Mouse (Mus musculus) midbrain, embryonic 10.5 days (tissue): ENCODE results near the gene Psmd12. TPM values are rescaled to one million over a fixed set of nuclear protein-coding genes. Genes with fewer than 3 reads are reported as not detected.

ENCODE experiments used
- DNase-seq: peaks from one replicate; pipeline ENCODE4 v3.0.0-alpha.2; 2017; ENCODE audit warnings: low spot score
- H3K27ac ChIP-seq: fragments of 300-500 bp; sonication (generic); replicated peaks from 2 replicates; pipeline ENCODE4 v1.5.1; 2016; ENCODE audit warnings: mild to moderate bottlenecking
- H3K27me3 ChIP-seq: fragments of 300-500 bp; sonication (generic); 2 replicates; pipeline ENCODE4 v1.6.1; 2016; ENCODE audit warnings: low read depth, mild to moderate bottlenecking; ENCODE audit not compliant: poor library complexity, severe bottlenecking
- H3K36me3 ChIP-seq: fragments of 300-500 bp; sonication (generic); 2 replicates; pipeline ENCODE4 v1.6.1; 2016; ENCODE audit warnings: mild to moderate bottlenecking, moderate library complexity
- H3K4me1 ChIP-seq: fragments of 300-500 bp; sonication (generic); 2 replicates; pipeline ENCODE4 v1.6.1; 2016
- H3K4me3 ChIP-seq: fragments of 300-500 bp; sonication (generic); 2 replicates; pipeline ENCODE4 v1.5.1; 2016; ENCODE audit warnings: mild to moderate bottlenecking, moderate library complexity
- H3K9me3 ChIP-seq: fragments of 300-500 bp; sonication (generic); replicated peaks from 2 replicates; pipeline ENCODE4 v1.6.1; 2016; ENCODE audit warnings: mild to moderate bottlenecking
- WGBS: fragments of 180-500 bp; shearing (Covaris S2); methylation state at CpG from one replicate; pipeline ENCODE4 v1.1.7; 2016; 5-methylcytosine and 5-hydroxymethylcytosine counted together
- polyA plus RNA-seq: library from polyadenylated mRNA; unstranded; fragments of >200 nt; fragmentation: Nextera tagmentation; extraction: Ambion mirVana; gene quantifications from 2 replicates; pipeline ENCODE4 v1.2.1, GENCODE M21; 2016

Psmd12 gene
- polyA plus RNA-seq, 1 experiment from 2014 or later: 237 TPM

DNA sequence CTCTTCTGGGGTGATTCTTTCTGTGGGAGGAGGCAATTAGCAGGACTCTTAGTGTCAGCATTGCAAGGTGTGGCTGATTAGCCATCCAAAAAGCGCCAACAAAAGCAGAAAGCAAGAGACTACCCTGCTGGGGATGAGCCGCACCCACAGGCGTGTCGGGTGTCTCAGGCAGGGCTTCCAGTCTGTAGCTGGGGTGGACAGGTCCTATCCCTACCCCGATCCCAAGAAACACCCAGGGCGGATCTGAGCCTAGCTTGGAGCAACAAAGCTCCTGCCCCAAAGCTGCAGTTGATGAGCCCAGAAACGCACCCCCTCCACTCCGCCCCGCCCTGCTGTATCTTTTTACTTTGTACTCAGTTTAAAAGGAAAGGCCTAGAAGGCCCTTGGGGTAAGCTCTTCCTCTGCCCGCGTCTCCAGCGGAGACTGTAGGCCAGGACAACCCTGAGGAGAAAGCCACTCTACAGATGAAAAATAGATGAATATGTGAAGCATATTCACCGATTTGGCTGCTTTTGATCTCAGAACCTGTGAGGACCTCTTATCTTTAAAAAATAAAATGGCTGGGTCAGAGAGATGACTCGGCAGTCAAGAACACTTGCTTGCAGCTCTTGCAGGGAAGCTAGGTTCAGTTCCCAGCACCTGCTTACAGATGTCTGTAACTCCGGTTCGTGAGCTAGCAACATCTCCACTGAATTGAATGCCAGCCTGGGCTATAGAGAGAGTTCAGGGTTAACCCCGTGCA is 29.9 kb upstream of the Psmd12 start:
- WGBS: 79% methylated on average over 17 of the region's 17 CpGs
- H3K27ac ChIP-seq: peak overlapping the region; percentile 38; the same call in 1 of the 2 replicates

DNA sequence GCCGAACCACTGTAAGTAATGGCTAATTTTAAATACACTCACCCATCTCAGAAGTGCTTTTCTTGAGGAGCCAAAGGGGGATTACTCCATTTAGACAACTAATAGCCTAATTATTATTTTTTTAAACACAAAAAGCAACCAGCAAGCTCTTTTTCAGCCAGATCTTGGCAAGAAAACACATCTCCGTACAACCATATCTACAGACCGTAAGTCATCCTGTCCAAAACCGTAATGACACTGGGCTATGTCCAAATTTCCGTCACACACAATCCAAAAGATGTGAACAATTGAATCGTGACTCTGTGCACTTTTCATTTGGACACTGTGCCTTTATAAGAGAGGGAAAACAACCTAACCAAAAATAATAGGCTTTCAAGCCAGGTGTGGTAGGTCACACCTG is 29.2 kb upstream of the Psmd12 start:
- Histone ChIP-seq H3K9me3 (peaks cover 6% of the 10 kb centered on the region; the same call in 1 of the 2 replicates), H3K4me3 (no peak overlapping the region), H3K27me3 (no peaks in the 10 kb centered on the region), H3K27ac (no peak overlapping the region), H3K4me1 (peaks cover 11% of the 10 kb centered on the region), H3K36me3 (peaks cover 33% of the 10 kb centered on the region)
- 94% methylated on average over 6 of the region's 6 CpGs for WGBS
- no peak for DNase-seq

More for the DNA sequence above, 29.9 kb upstream of the Psmd12 start:
- Histone ChIP-seq H3K4me1 (peaks cover 7% of the 10 kb centered on the region), H3K27me3 (no peaks in the 10 kb centered on the region), H3K9me3 (peaks cover 6% of the 10 kb centered on the region; the same call in 1 of the 2 replicates), H3K4me3 (no peak overlapping the region), H3K36me3 (peaks cover 28% of the 10 kb centered on the region)
- DNase-seq: no peak

DNA sequence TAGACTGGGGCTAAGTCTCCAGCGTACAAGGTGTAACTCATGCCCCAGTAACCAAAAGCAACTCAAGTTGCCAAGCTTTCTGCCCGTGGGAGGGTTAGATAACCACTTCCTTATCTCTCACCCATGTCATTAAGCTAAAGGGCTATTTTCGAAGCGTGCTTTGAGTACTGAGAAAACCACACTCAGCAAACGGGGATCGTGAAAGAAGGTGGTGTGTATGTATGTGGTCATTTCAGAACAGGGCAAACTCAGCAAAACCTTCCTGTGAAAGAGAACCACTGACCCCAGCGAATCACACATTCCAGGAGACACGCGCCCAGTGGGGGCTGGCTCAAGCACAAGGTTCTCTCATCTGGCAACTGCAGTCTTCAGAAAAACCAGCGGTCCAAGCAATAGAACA is 28.2 kb upstream of the Psmd12 start:
- 95% methylated on average over 10 of the region's 10 CpGs for WGBS
- H3K4me3 ChIP-seq: no peak overlapping the region
- H3K4me1 ChIP-seq: peaks cover 13% of the 10 kb centered on the region
- peaks cover 34% of the 10 kb centered on the region for H3K36me3 ChIP-seq
- H3K27me3 ChIP-seq: no peaks in the 10 kb centered on the region
- H3K27ac ChIP-seq: no peak overlapping the region
- peaks cover 6% of the 10 kb centered on the region; the same call in 1 of the 2 replicates for H3K9me3 ChIP-seq
- no peak for DNase-seq

DNA sequence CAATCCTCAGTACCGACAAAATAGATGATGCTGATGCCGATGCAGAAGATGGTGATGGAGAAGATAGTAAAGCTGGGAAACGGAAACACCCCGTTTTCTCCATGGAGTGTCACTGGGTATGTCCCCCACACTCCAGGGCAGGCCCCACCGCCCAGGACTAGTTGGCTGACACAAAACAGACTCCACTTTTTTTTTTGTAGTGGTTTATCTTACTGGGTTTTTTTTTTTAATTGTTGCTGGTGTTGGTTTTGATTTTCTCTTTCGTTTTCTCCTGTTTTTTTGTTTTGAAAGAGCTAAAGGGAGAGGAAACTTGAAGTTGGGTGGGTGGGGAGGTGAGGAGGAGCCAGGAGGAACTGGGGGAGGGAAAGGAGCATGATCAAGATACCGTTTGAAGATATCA is 27.2 kb upstream of the Psmd12 start:
- peaks cover 37% of the 10 kb centered on the region for H3K36me3 ChIP-seq
- no peak overlapping the region for H3K4me3 ChIP-seq
- DNase-seq: no peak
- H3K9me3 ChIP-seq: peaks cover 6% of the 10 kb centered on the region; the same call in 1 of the 2 replicates
- no peak overlapping the region for H3K27ac ChIP-seq
- H3K4me1 ChIP-seq: peaks cover 13% of the 10 kb centered on the region
- WGBS: 95% methylated on average over 7 of the region's 7 CpGs
- H3K27me3 ChIP-seq: no peaks in the 10 kb centered on the region

DNA sequence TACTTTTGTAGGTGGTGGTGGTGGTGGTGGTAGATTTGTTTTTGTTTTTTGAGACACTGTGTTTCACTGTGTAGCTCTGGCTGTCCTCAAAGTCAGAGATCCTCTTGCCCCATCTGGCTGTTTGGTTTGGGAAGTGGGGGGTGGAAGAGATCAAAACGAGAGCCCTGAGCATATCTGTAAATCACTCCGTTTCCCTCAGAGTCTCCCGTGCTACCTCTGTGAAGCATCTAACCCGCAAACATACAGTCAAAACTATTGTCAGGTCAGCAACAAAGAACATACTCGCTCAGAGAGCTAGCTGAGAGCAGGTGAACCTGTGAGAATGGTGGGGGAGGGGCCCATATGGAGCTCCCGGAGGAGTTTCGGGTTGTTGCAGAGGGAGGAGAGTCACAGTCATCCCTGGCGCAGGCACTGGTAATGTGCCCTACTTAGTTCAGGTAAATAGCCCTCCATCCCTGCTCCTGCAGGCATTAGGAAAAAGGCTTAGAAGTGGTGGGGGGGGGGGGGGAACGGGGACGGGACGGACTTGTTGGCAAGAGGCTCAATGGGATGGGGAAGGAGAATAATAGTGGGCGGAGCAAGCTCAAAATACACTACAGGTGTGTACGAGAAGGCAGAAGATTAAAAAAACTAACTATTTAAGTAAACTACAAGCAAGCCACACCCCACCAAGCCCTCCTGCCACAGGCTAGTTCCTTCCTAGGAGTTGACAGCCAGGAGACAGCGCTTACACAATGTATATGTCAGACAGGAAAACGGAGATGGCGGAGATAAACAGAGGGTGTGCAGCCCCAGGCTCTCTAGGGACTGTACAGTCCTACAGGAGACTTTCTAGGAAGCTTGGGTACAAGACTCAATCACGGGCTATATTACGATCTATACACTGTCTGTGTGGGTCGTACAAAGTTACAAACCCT is 24.5 kb upstream of the Psmd12 start:
- 64% methylated on average over 19 of the region's 19 CpGs for WGBS
- no peak overlapping the region for H3K27ac ChIP-seq
- no peaks in the 10 kb centered on the region for H3K27me3 ChIP-seq
- peaks cover 6% of the 10 kb centered on the region; the same call in 1 of the 2 replicates for H3K9me3 ChIP-seq
- no peak for DNase-seq
- no peak overlapping the region for H3K4me3 ChIP-seq
- H3K36me3 ChIP-seq: peaks cover 40% of the 10 kb centered on the region
- H3K4me1 ChIP-seq: peaks cover 6% of the 10 kb centered on the region; the same call in 1 of the 2 replicates

DNA sequence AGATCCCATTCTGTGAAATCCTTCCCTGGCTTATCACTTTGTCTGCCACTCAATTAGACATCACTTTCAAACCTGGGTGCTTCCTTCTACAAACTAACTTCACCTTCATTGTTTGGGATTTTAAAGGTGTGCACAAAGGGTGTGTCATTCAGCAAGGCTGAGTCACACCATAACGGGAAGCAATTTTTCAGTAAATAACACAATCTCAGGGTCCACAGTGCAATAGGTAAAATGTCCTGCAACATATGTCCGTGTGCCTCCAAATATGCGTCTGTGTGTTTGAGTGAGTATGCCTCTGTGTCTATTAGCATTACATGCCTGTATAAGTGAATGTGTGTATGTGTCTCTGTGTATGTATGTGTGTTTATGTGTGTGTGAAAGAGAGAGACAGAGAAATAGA is 22.0 kb upstream of the Psmd12 start:
- H3K9me3 ChIP-seq: peaks cover 6% of the 10 kb centered on the region
- peaks cover 6% of the 10 kb centered on the region; the same call in 1 of the 2 replicates for H3K4me1 ChIP-seq
- no peak overlapping the region for H3K27ac ChIP-seq
- H3K4me3 ChIP-seq: no peak overlapping the region
- 95% methylated on average over 3 of the region's 3 CpGs for WGBS
- no peaks in the 10 kb centered on the region for H3K27me3 ChIP-seq
- no peak for DNase-seq
- peaks cover 43% of the 10 kb centered on the region for H3K36me3 ChIP-seq

DNA sequence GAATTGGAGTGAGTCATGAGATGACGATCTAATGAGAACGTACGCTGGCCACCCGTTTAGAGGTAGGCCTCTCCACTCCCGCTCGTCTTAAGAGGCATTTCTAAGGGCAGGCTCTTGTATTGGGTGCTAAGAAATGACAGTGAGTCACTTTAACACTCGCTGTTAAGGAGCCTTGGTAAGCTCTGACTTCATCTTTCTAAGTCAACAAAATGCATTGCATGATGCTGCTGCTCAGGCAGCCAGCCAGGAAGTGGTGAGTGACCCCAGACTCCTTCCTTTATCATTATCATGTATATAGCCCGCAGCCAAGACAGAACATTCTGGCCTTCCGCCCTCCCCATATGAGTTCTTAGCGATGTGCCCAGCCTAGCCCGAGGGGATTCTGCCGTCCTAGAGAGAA is 21.0 kb upstream of the Psmd12 start:
- H3K27me3 ChIP-seq: no peaks in the 10 kb centered on the region
- H3K27ac ChIP-seq: no peak overlapping the region
- H3K9me3 ChIP-seq: peaks cover 7% of the 10 kb centered on the region
- H3K4me1 ChIP-seq: peaks cover 6% of the 10 kb centered on the region; the same call in 1 of the 2 replicates
- no peak for DNase-seq
- no peak overlapping the region for H3K4me3 ChIP-seq
- peaks cover 43% of the 10 kb centered on the region for H3K36me3 ChIP-seq
- 92% methylated on average over 12 of the region's 12 CpGs for WGBS

DNA sequence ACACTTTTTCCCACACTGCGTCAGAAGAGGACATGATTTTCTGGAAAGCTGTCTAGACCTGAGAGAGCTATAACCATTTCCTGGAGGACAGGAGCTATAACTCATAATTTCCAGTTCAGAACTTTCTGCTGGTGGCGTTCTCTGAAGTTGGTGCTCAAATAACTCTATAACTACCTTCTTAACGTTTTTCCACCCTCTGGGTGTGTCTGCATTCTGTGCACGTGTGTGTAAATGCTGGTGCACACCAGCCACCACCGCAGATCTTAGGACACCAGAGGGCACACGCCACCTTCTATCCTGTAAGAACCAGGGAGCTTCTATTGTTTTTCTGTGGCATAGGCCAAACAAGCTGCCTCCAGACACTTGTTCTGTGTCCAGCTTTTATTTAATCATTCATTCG is 20.3 kb upstream of the Psmd12 start:
- Histone ChIP-seq H3K36me3 (peaks cover 40% of the 10 kb centered on the region), H3K4me3 (no peak overlapping the region), H3K9me3 (peaks cover 4% of the 10 kb centered on the region; the same call in 1 of the 2 replicates), H3K27ac (no peak overlapping the region), H3K27me3 (no peaks in the 10 kb centered on the region), H3K4me1 (peaks cover 6% of the 10 kb centered on the region; the same call in 1 of the 2 replicates)
- 91% methylated on average over 7 of the region's 7 CpGs for WGBS
- no peak for DNase-seq

DNA sequence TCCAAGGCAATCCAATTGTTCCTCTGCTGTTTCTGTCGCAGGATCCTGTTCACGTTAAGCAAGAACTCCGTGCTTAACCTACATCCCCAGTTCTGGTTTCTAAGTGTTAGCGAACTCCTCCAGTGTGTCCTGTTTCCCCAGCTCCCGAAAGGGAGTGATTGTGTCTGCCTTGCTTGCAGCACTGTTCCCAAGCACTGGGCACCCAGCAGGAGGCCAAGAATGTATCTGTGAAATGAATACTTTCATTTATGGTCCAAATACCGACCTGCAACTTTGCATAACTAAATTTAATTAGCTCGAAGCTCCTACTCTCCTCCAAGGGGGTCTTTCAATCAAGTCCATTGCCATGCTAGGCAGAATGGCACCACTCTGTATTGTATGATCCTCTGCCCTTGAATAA is 19.5 kb upstream of the Psmd12 start:
- peaks cover 8% of the 10 kb centered on the region for H3K4me1 ChIP-seq
- no peak overlapping the region for H3K4me3 ChIP-seq
- H3K27me3 ChIP-seq: no peaks in the 10 kb centered on the region
- peaks cover 32% of the 10 kb centered on the region for H3K36me3 ChIP-seq
- H3K9me3 ChIP-seq: peaks cover 4% of the 10 kb centered on the region; the same call in 1 of the 2 replicates
- DNase-seq: no peak
- no peak overlapping the region for H3K27ac ChIP-seq
- 86% methylated on average over 7 of the region's 7 CpGs for WGBS

DNA sequence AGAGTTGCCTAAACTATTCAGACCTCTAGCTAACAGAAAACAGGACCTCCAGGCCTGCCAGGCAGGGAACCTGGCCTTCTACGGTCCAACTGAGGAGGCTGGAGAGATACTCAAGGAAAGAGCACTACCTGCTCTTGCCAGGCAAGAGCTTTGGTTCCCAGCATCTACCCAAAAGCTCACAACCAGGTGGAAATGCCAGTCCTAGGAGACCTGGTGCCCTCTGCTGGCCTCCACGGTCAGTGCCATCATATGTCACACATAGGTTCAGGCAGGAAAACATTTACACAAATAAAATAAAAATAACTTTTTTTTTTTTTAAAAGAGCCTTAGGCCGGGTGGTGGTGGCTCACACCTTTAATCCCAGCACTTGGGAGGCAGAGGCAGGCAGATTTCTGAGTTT is 16.8 kb upstream of the Psmd12 start:
- Histone ChIP-seq H3K36me3 (peaks cover 25% of the 10 kb centered on the region), H3K27ac (no peak overlapping the region), H3K27me3 (no peaks in the 10 kb centered on the region), H3K9me3 (peaks cover 4% of the 10 kb centered on the region; the same call in 1 of the 2 replicates), H3K4me1 (peaks cover 8% of the 10 kb centered on the region), H3K4me3 (no peak overlapping the region)
- DNase-seq: no peak
- WGBS: 94% methylated on average over 3 of the region's 3 CpGs

DNA sequence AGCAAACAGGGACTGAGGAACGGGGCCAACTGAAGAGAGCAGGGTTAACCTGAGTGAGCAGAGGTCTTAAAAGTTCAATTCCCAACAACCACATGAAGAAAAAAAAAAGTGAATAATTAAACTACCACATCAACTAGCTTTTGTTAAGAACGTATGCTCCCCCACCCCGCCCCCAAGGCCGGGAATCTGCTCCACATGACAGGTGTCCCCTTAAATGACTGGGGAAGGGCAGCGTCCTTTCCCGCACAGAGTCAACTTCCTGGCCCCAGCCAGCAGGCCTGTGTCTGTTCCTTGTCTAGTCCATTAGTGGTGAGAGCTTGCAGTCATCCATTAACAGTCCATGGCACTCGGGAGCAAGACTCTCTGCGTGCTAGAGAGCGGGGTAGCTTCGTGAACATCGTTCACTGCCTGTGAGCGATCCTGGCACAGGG is 16.0 kb upstream of the Psmd12 start:
- DNase-seq: no peak
- H3K4me1 ChIP-seq: peaks cover 13% of the 10 kb centered on the region
- no peak overlapping the region for H3K27ac ChIP-seq
- peaks cover 4% of the 10 kb centered on the region; the same call in 1 of the 2 replicates for H3K9me3 ChIP-seq
- H3K36me3 ChIP-seq: peaks cover 25% of the 10 kb centered on the region
- no peaks in the 10 kb centered on the region for H3K27me3 ChIP-seq
- 92% methylated on average over 12 of the region's 12 CpGs for WGBS
- H3K4me3 ChIP-seq: no peak overlapping the region

DNA sequence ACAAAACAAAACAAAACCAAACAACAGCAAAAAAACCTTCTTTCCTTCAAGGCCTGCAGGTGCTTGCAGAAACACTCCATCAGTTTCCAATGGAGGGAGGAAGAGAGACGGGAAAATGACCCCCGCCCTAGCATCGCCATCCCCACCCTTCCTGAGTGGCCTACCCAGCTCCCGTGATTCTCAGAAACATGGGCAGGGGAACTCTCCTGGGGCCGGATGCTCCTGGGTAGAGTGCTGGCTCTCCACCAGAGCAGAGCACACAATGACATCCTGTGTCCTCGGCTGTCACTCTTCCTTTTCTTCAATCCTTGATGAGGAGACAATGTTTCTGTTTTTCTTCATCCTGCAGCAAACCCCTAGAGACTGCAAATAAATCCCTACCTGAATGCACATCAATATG is 15.1 kb upstream of the Psmd12 start:
- H3K4me3 ChIP-seq: no peak overlapping the region
- no peak for DNase-seq
- peaks cover 22% of the 10 kb centered on the region for H3K4me1 ChIP-seq
- H3K9me3 ChIP-seq: peaks cover 4% of the 10 kb centered on the region; the same call in 1 of the 2 replicates
- H3K27me3 ChIP-seq: no peaks in the 10 kb centered on the region
- no peak overlapping the region for H3K27ac ChIP-seq
- WGBS: 71% methylated on average over 6 of the region's 6 CpGs
- peaks cover 25% of the 10 kb centered on the region for H3K36me3 ChIP-seq
